Mouse (Mus musculus) ovary, adult 18-20 months (tissue): ENCODE results near the gene Fmnl2.

Experiments
- DNase-seq: peaks from one replicate; pipeline ENCODE4 v3.0.0; 2022; ENCODE audit warnings: low spot score, mixed read lengths

Gene Fmnl2

DNA sequence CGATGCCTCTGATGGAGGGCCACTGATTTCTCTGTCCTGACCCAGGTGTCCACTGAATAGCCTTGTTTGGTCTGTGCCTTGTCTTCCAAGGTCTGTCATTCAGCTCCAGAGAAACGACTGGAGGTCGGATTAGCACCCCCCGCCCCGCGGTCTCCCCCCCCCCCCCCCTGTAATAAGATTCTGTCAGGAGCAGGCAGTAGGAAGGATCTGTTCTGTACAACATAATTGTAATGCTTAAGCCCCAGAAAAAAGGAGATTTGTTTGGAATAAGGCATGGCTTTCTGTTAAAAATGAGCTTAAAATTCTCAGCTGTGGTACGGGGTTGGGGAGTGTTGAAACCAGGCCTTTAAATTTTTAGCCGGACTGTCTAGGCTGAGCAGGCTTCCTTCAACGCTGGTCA, 181.1 kb downstream of the Fmnl2 start:
- no peak for DNase-seq

DNA sequence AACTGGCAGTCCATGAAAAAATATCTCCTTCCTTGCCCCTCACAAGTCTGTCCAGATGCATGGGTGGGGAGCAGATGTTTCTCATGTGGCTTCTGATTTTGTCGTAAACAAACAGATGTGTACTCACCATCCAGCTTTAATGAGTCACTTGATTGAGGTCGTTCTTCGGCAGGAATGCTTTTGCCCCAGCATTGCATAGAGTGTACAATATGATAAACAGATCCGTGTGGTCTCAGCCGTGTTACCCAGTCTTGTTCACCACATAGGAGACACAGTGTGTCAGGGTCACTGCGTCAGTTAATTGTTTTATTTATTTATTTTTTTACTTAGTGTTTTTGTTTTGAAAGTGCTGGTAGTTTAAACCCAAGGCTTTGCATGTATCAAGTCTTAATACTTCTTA, 189.4 kb downstream of the Fmnl2 start:
- no peak for DNase-seq

- no peak for DNase-seq
Observed at GRCm38 (mm10) chr2:53047749-53048387, 190.2 kb downstream of the Fmnl2 start.

DNA sequence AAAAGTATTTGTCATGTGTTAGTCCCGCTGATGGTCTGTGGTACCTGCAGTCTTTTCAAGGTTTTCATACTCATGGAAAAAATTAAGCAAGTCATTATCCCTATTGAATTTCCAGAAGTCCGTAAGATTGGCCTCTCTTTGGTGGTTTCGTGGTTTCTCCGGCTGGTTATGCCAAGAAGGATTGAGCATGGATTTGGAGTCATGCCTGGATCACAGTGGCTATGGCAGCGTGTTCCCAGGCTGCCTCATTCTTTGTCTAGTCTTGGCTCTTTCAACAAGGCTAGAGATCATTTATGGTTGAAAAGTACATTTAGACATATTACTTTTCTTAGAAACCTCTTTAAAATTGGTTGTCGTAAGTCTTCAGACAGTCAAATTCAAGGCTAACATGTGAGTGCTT, 192.7 kb downstream of the Fmnl2 start:
- no peak for DNase-seq

DNA sequence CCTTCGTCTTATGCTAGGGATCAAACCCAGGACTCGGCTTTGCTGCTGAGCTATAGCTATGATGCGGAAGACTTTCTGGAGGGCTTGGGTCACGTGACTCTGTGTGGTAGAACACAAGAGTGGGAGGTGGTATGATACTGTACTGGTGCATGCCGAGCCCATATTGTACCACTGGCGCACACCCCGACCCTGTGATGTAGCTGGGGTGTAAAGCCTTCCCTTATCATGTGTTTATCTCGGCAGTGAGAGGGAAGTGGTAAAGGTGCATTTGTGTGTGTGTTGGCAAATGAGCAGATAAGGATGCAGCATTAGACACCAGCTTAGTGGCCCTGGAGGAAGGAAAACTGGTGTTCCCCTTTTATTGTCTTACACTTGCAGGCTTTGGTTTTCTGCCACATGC, 193.8 kb downstream of the Fmnl2 start:
- no peak for DNase-seq

DNA sequence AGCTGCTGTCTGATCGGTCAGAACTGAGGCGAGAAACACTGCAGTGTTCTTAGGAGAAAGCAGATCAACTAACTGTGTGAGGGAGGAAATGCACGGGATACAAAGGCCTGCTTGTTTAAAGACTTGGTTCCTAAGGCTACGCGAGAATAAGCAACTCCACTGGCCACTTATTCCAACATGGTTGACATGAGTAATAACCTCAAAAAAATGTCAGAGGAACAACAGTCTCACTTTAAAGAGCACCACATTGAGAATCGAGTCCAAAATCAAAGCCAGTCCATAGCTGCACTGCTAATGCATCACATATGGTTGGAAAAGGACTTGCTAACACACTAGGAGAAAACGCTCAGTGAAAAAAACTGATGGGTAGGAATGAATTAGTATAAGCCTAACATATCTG, 196.1 kb downstream of the Fmnl2 start:
- DNase-seq = no peak

DNA sequence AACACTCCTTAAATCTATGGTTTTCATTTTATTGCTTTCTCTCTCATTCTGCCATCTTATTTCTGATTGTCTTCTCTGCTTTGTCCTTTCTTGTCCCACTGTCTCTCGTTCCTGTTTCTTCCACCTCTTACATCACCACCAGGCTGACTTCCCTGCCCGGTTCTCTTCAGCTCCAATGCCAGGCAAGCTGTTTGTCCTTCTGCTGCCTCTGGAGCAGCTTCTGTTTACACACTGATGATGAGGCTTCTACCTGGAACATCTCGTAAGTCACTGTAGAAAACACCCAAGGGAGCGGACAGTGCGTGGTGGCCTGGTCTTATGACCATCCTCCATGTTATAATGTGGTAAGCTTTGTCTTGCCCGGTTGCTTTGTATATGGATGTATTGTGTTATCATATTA, 198.9 kb downstream of the Fmnl2 start:
- no peak for DNase-seq

GRCm38 (mm10) chr2:53057291-53057690, 199.6 kb downstream of the Fmnl2 start:
- no peak for DNase-seq

- DNase-seq = no peak
Observed at GRCm38 (mm10) chr2:53061363-53062000, 203.8 kb downstream of the Fmnl2 start.

DNA sequence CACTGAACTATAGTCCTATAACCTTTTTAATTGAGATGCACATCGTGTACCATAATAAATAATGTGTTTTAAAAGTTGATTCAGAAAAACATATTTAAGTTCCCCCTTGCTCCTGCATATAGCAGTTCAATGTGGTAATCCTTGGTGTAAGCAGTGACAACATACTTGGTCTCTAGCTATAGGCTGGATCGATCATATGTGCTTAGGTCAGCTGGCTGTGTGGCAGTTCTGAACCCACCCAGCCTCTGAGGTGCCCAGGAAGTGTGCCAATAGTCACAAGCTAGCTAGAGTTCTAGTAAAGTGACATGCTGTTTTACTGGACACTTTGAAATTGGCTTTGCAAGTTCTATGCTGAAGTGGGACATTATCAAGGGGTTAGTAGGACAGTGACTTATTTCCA, 209.3 kb downstream of the Fmnl2 start:
- no peak for DNase-seq

DNA sequence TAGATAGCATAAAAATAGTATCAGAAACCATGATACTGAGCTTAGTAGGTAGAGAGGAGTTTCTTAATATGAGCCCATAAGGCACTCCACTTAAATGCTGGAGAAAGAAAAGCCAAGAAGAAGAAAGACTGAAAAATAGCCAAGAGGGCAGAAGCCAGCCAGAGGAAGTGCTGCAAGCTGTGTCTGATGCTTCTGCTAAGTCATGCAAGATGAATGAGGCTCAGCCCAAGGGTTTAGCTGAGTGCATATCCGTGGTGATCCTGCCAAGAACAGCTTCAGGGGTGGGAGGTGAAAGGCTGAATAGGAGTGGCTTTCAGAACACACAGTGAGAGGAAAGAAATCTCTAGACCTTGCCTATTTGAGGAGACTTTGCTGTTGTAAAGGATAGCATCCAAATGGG, 212.9 kb downstream of the Fmnl2 start:
- peak; percentile 36 for DNase-seq

GRCm38 (mm10) chr2:53079693-53080286, 222.1 kb downstream of the Fmnl2 start:
- DNase-seq = no peak

GRCm38 (mm10) chr2:53082045-53082444, 224.4 kb downstream of the Fmnl2 start:
- no peak for DNase-seq

DNA sequence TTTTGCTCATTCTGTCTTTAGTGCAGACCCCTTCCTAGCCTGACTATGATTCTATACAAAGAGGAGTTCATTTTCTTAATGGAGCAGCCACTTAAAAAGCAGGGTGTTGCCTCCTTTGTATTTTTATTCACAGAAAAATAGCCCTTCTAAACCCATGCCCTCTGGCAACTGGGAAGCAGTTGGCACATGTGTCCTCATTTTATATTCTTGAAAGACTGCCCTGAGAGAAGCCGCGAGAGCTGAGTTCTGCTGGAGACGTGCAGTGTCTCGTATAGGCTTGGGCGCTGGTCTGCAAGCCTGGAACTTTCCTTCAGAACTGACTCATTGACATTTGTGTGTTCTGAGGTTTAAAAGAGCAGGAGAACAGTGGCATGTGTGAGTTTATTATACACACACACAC, 224.8 kb downstream of the Fmnl2 start:
- DNase-seq = no peak

DNA sequence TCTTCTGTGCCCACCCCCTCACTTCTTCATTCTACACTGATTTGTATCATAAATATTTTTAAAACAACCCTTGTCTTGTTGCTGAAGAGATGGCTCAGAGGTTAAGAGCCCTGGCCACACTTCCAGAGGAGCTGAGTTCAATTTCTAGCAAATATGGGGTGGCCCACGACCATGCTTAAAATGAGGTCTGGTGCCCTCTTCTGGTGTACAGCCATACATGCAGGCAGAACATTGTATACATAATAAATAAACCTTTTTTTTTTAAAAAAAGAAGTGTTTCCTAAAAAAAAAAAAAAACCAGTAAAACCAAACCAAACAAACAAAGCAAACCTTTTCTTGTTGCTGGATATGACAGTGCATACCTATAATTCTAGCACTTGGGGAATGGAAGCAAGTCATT, 225.6 kb downstream of the Fmnl2 start:
- no peak for DNase-seq

DNA sequence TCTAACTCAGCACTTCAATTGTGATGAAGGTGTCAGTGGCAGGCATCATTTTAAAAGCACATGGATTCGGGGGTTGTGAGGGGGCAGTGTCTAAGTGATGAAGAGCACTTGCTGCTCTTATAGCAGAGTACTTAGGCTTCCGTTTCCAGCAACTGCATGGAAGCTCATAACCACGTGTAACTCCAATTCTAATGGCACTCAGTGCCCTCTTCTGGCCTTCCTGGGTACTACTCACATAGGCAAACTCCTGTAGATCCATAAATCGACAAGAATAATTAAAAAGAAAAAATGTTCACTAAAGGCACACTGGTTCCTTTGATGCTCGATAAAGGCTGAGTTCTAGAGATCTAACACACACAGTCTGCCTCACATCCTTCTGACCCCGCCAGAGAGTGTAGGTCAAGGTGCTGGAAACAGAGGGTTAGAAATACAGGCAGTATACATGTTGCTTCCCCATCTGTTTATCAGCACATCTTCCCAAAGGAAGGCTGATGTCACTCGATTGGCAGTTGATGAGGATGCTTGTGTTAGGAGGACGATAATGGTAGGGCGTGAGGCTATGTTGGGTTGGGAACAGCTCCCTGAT, 228.1 kb downstream of the Fmnl2 start:
- DNase-seq = no peak

DNA sequence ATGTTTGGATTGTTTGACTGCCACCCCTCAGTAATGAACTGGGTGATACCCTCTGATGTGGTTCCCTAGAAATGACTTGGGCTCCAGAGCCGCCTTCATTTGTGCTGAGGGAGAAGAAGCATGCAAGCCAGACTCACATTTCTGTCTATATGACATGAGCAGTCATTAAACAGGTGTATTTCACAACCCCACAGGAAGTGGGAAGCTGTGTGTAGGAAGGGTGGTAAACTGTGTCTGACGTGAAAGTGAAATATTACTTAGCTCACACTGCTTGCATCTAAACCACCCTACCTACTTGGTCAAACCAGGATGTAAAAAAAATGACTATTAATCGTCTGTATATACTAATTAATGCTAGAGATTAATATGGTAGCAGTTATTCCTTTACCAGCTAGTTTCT, 231.1 kb downstream of the Fmnl2 start:
- no peak for DNase-seq

GRCm38 (mm10) chr2:53095031-53095430, 237.4 kb downstream of the Fmnl2 start:
- no peak for DNase-seq

GRCm38 (mm10) chr2:53095489-53095888, 237.8 kb downstream of the Fmnl2 start:
- no peak for DNase-seq

DNA sequence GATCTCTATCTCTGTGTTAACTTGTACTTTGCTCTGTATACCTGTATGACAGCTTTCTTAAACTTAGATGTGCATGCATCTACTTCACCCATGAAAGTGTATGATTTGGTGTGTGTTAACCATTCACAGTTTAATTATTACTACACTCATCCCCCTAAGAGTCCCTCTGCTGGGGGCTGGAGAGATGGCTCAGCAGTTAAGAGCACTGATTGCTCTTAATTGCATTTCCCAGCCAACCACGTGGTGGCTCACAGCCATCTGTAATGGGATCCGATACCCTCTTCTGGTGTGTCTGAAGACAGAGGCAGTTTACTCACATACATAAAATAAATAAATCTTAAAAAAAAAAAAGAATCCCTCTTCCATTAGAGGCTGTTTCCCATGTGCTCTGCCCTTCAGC, 242.4 kb downstream of the Fmnl2 start:
- DNase-seq = no peak

GRCm38 (mm10) chr2:53101885-53102740, 244.5 kb downstream of the Fmnl2 start:
- no peak for DNase-seq

DNA sequence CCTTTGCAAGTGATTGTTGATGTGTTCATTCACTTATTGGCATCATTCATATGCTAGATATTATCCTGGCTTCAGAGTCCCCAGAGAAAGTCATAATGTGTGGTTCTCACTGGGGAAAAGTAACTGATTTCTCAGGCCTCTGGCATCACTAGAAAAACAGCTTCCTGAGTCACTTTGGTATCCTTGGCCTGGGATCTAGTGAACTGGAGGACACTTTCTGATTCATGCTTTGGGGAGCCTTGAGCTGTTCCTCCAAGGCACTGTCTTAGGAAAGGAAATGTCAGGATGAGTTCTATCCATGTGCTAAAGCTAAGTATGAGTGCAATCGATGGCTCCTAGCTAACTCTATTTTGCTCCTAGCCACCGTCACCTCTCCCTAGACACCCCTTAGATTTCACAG, 245.2 kb downstream of the Fmnl2 start:
- no peak for DNase-seq
